Mouse (Mus musculus): ENCODE results near the gene Vps36. TPM values are rescaled to one million over a fixed set of nuclear protein-coding genes. Genes with fewer than 3 reads are reported as not detected.

Vps36 gene
- polyA plus RNA-seq, 1 experiment from 2014 or later, result 34.7 TPM

DNA sequence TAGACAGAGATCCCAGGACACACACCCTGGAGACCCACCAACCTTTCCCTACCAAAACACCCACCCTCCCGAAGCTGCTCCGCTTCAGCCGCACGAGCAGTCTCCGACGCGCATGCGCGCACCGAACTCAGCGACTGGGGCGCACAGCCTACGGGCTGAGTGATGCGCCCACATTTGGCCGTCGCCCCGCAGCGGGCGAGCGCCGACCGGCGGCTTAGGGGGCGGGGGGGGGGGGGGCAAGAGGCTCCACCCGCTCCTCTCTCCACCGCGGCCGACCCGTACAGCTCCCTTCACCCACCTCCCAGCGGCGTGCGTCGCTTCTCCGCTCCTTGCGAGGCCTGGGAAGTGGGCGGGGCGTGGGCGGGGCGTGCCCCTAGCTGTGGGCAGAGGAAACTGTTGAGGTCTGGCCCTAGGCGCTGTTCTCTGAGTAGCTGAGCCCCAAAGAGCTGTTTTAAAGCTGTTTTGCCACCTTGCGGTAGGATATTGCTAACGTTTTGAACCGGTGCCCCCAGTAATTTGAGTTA is 26.5 kb upstream of the Vps36 start, which contains the start of gene Nek3:
TSS of gene Nek3 (minus strand) at position 356 of the 524 bp plus-strand sequence.
- WGBS, result under 1% methylated on average over 30 of the region's 43 CpGs
- peak within 1 kb of the TSS; percentile 86 for H3K27ac ChIP-seq
- H3K4me1 ChIP-seq (replicated peaks), result peaks cover 11% of the 10 kb centered on the region

DNA sequence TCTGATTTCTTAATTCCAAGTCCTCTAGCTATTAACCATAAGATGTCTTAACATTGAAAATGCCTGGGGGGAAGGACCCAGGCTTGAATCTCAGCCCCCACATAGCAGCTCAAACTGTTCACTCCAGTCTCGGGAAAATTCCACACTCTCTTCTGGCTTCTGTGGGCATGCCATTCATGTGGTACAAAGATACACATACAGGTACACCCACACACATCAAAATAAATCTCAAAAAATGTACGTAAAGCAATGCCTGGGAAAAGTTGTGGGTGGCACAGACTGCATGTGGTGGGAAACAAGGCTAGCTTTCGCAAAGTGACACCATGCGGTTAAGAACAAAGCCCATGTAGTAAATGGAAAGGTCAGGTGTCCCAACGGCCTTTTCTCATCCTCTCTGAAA is 23.4 kb upstream of the Vps36 start:
- Histone ChIP-seq H3K4me2 (no peak overlapping the region), H3K36me3 (peaks cover 46% of the 10 kb centered on the region), H3K4me1 (replicated peaks) (peaks cover 11% of the 10 kb centered on the region), H3K27me3 (no peaks in the 10 kb centered on the region), H3K27ac (no peak overlapping the region), H3K4me3 (replicated peaks) (no peak overlapping the region), H3K9me3 (no peaks in the 10 kb centered on the region), H3K9ac (replicated peaks) (no peak overlapping the region)
- no peak for ATAC-seq (ENCODE audit: insufficient number of reproducible peaks, insufficient read depth, low FRiP score, low TSS enrichment, low read depth)
- 94% methylated on average over 5 of the region's 5 CpGs for WGBS

More for the DNA sequence above, 26.5 kb upstream of the Vps36 start, which contains the start of gene Nek3:
- H3K36me3 ChIP-seq, result peaks cover 32% of the 10 kb centered on the region
- H3K9ac ChIP-seq (replicated peaks), result peak within 1 kb of the TSS; percentile 66
- no peaks in the 10 kb centered on the region for H3K9me3 ChIP-seq
- peak within 1 kb of the TSS; percentile 57 for H3K4me2 ChIP-seq
- no peaks in the 10 kb centered on the region for H3K27me3 ChIP-seq
- ATAC-seq (ENCODE audit: insufficient number of reproducible peaks, insufficient read depth, low FRiP score, low TSS enrichment, low read depth), result peak; percentile 98
- peak within 1 kb of the TSS; percentile 58 for H3K4me3 ChIP-seq (replicated peaks)

DNA sequence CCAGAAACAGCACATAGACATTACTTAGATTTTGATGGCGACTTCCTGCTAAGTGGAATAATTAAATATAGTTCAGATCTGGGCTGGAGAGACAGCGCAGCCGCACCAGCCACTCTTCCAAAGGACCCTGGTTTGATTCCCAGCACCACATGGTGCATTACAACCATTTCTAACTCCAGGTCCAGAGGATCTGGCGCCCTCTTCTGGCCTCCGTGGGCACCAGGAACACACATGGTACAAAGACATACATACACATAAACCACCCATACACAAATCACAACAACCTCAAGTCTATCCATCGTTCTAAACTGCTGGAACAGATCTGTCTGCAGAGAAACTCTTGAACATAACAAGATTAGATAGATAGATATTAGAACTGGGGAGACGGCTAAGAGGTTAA is 16.6 kb upstream of the Vps36 start:
- 98% methylated on average over 7 of the region's 7 CpGs for WGBS
- Histone ChIP-seq H3K4me3 (replicated peaks) (no peak overlapping the region), H3K36me3 (peaks cover 58% of the 10 kb centered on the region), H3K27me3 (no peaks in the 10 kb centered on the region), H3K9ac (replicated peaks) (no peak overlapping the region), H3K27ac (no peak overlapping the region), H3K9me3 (peaks cover 6% of the 10 kb centered on the region; the same call in 1 of the 2 replicates), H3K4me1 (replicated peaks) (no peaks in the 10 kb centered on the region), H3K4me2 (no peak overlapping the region)
- ATAC-seq (ENCODE audit: insufficient number of reproducible peaks, insufficient read depth, low FRiP score, low TSS enrichment, low read depth), result no peak

DNA sequence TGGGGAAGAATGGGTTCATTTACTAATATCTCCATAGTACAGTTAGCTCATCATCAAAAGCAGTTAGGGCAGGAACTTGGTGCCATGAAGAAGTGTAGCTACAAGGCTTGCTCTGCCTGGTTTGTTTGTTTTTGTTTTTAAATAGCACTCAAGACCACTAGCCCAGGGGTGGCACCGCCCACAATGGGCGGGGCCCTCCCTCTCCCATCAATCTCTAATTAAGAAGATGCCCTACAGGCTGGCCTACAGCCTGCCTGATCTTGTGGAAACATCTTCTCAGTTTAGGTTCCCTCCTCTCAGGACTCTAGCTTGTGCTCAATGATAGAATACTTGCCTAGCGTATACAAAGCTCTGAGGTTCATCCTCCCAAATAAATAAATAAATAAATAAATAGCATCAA is 7.7 kb upstream of the Vps36 start:
- Histone ChIP-seq H3K4me2 (peak overlapping the region; percentile 69), H3K27me3 (no peaks in the 10 kb centered on the region), H3K4me1 (replicated peaks) (peaks cover 12% of the 10 kb centered on the region), H3K4me3 (replicated peaks) (peak overlapping the region; percentile 69), H3K9me3 (no peaks in the 10 kb centered on the region), H3K9ac (replicated peaks) (peak overlapping the region; percentile 71), H3K36me3 (no peaks in the 10 kb centered on the region), H3K27ac (0 out of 2 replicates have a peak overlapping the region, but pooled peaks have one; percentile 12)
- peak; percentile 53; the same call in 1 of the 2 replicates for ATAC-seq (ENCODE audit: insufficient number of reproducible peaks, insufficient read depth, low FRiP score, low TSS enrichment, low read depth)
- 2% methylated on average over 3 of the region's 3 CpGs for WGBS

DNA sequence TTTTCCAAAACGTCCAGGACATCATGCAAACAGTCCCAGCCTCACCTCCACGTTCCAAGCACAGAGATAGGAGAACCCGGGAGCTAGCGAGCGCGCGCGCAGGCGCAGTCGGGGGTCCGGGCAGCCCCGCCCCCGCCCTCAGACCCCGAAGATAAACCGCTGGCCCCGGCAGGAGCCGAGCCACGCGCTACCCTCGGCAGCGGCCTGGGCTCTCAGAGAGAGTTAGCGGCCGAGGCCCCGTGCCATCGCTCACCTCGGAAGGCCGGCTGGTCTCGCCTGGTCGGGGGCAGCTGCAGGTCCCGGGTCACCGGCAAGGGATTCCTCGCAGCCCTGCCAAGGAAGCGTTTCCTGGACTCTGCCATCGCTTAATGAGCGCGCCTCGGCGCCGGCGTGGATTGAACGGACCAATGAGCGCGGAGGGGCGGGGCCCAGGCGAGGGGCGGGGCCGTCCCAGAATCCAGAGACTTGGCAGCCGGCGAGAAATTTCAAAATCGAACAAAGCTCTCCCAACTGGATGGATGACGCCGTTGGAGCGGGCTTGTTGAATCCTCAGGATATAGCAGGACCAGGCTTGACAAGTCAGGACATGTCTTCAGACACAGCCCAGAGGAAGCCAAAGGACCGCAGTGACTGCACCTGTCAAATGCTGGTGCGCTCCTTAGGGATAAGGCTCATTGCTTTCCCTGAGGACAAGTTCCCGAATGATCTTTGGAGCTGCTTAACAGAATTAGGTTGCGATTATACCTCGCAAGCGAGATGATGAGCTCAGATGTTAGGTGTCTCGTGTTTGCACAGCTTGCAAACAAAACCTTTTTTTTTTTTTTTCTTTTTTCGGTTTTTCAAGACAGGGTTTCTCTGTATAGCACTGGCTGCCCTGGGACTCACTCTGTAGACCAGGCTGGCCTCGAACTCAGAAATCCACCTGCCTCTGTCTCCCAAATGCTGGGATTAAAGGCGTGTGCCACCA is 6.9 kb upstream of the Vps36 start, which contains the start of gene Ckap2:
TSS of gene Ckap2 (minus strand) at position 389 of the 967 bp plus-strand sequence.
- Histone ChIP-seq H3K27ac (peak within 1 kb of the TSS; percentile 87), H3K4me2 (peak within 1 kb of the TSS; percentile 69), H3K9me3 (no peaks in the 10 kb centered on the region), H3K4me3 (replicated peaks) (peak within 1 kb of the TSS; percentile 69), H3K27me3 (no peaks in the 10 kb centered on the region), H3K4me1 (replicated peaks) (peaks cover 12% of the 10 kb centered on the region), H3K9ac (replicated peaks) (peak within 1 kb of the TSS; percentile 71), H3K36me3 (no peaks in the 10 kb centered on the region)
- 3% methylated on average over 63 of the region's 63 CpGs for WGBS
- peak; percentile 95 for ATAC-seq (ENCODE audit: insufficient number of reproducible peaks, insufficient read depth, low FRiP score, low TSS enrichment, low read depth)

DNA sequence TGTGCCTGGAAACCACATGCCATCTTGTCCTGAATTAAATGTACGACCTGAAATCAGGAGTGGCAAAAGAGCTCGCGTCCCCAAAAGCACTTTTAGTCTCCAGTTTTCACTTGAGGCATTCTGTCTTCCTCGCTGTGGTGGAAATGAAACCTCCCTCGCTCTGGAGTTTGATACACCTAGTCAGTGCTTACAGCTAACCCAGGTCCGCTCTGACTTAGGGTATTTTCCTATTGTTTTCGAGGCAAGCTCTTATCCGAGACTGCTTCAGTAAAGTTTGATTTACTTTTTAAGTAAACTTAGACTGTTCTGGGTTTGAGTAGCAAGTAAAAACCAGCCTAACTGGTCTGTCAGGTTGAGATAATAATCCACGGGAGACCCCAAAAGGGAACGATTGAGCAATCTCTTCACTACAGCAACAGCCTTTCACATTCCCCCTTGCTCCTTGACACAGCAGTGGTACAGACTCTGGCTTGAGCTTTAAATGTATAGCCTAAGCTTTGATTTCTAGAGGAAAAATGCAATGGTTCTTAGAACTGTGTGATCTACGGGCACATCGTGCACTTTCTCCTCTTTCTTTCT is 912 bp downstream of the Vps36 start:
- ATAC-seq (ENCODE audit: insufficient number of reproducible peaks, insufficient read depth, low FRiP score, low TSS enrichment, low read depth), result peak; percentile 45; the same call in 1 of the 2 replicates
- no peaks in the 10 kb centered on the region for H3K9me3 ChIP-seq
- no peaks in the 10 kb centered on the region for H3K27me3 ChIP-seq
- WGBS, result 15% methylated on average over 12 of the region's 12 CpGs
- peaks cover 13% of the 10 kb centered on the region for H3K4me1 ChIP-seq (replicated peaks)
- H3K4me3 ChIP-seq (replicated peaks), result peak overlapping the region; percentile 76
- peak overlapping the region; percentile 89 for H3K9ac ChIP-seq (replicated peaks)
- peak overlapping the region; percentile 68 for H3K4me2 ChIP-seq
- peaks cover 9% of the 10 kb centered on the region; the same call in 1 of the 2 replicates for H3K36me3 ChIP-seq
- peak overlapping the region; percentile 99 for H3K27ac ChIP-seq

DNA sequence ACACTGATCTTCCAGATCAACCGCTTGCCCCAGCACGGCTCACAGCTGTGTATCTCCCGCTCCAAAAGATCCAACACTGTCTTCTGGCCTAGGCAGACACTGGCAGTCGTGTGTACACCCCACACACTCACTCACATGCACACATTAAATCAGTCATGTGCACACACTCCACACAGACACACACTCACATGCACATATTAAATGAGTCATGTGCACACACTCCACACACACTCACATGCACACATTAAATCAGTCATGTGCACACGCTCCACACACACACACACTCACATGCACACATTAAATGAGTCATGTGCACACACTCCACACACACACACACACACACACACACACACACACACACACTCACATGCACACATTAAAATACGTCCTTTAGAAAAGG is 5.3 kb downstream of the Vps36 start:
- 84% methylated on average over 6 of the region's 6 CpGs for WGBS

DNA sequence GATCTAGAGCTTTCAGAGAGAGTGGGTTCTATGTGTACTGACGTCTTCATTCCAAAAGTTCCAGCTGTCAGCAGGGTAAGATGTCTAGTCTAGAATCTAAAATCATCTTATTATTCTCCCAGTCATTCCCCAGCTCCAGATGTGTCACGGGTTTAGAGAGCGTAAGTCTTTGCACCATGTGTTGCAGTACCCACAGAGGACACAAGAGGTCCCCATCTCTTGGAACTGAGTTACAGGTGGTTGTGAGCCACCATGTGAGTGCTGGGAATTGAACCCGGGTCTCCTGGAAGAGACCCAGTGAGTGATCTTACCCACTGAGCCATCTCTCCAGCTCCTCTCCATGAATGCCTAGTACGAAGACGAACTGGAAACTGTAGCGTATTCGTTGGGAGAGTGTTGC is 6.9 kb downstream of the Vps36 start:
- Histone ChIP-seq H3K4me2 (no peak overlapping the region), H3K9ac (replicated peaks) (no peak overlapping the region), H3K27me3 (no peaks in the 10 kb centered on the region), H3K4me1 (replicated peaks) (peaks cover 4% of the 10 kb centered on the region), H3K36me3 (peaks cover 48% of the 10 kb centered on the region), H3K9me3 (0 out of 2 replicates have a peak, but pooled peaks cover 5% of the 10 kb centered on the region), H3K27ac (no peak overlapping the region), H3K4me3 (replicated peaks) (no peak overlapping the region)
- ATAC-seq (ENCODE audit: insufficient number of reproducible peaks, insufficient read depth, low FRiP score, low TSS enrichment, low read depth), result no peak
- 94% methylated on average over 8 of the region's 8 CpGs for WGBS

More for the DNA sequence above, 5.3 kb downstream of the Vps36 start:
- H3K27me3 ChIP-seq, result no peaks in the 10 kb centered on the region
- no peak overlapping the region for H3K4me3 ChIP-seq (replicated peaks)
- H3K9me3 ChIP-seq, result 0 out of 2 replicates have a peak, but pooled peaks cover 5% of the 10 kb centered on the region
- H3K9ac ChIP-seq (replicated peaks), result no peak overlapping the region
- ATAC-seq (ENCODE audit: insufficient number of reproducible peaks, insufficient read depth, low FRiP score, low TSS enrichment, low read depth), result no peak
- peaks cover 38% of the 10 kb centered on the region for H3K36me3 ChIP-seq
- no peak overlapping the region for H3K4me2 ChIP-seq
- H3K27ac ChIP-seq, result no peak overlapping the region
- peaks cover 13% of the 10 kb centered on the region for H3K4me1 ChIP-seq (replicated peaks)

DNA sequence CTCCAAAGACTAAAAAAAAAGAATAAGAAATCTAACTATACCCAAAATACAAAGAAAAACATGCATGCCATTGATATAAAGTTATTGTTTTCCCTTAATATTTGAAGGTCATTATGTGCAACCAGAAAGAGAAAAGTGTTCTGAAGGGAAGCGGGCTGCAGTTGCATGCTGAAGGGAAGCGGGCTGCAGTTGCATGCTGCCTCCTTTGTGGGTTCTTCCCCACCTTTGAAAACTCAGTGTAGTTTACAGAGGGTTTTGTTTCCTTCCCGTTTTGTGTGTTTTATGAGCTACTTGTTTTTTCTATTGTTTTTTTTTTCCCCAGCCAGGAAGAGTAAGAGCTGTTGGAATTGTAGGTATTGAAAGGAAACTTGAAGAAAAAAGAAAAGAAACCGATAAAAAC is 14.9 kb downstream of the Vps36 start:
- no peaks in the 10 kb centered on the region for H3K9me3 ChIP-seq
- H3K27me3 ChIP-seq, result no peaks in the 10 kb centered on the region
- H3K4me2 ChIP-seq, result no peak overlapping the region
- WGBS, result 90% methylated on average over 4 of the region's 4 CpGs
- H3K27ac ChIP-seq, result no peak overlapping the region
- ATAC-seq (ENCODE audit: insufficient number of reproducible peaks, insufficient read depth, low FRiP score, low TSS enrichment, low read depth), result no peak
- no peak overlapping the region for H3K4me3 ChIP-seq (replicated peaks)
- peaks cover 64% of the 10 kb centered on the region for H3K36me3 ChIP-seq
- H3K9ac ChIP-seq (replicated peaks), result no peak overlapping the region
- H3K4me1 ChIP-seq (replicated peaks), result no peaks in the 10 kb centered on the region

DNA sequence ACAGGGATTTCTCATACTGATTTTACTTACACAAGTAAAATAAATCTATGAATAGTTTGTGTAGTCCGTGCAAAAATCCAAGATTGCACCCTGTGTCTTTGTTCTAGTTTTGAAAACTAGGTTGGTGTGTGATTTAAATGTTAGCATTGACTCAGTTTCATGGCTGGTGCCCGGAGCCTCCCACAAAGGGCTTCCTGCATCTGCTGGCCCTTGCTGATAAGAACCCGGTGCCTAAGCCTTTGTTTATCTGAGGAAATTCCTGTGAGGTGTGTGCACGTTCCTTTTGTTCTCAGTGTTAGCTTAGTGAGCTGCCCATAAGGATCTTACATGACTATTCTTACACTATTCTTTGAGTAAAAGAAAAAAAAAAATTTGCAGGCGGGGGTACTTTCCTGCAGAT is 16.4 kb downstream of the Vps36 start:
- H3K27me3 ChIP-seq, result no peaks in the 10 kb centered on the region
- H3K27ac ChIP-seq, result no peak overlapping the region
- ATAC-seq (ENCODE audit: insufficient number of reproducible peaks, insufficient read depth, low FRiP score, low TSS enrichment, low read depth), result no peak
- no peak overlapping the region for H3K4me2 ChIP-seq
- no peaks in the 10 kb centered on the region for H3K9me3 ChIP-seq
- H3K4me3 ChIP-seq (replicated peaks), result no peak overlapping the region
- WGBS, result 61% methylated on average over 5 of the region's 5 CpGs
- peaks cover 64% of the 10 kb centered on the region for H3K36me3 ChIP-seq
- H3K4me1 ChIP-seq (replicated peaks), result no peaks in the 10 kb centered on the region
- no peak overlapping the region for H3K9ac ChIP-seq (replicated peaks)

DNA sequence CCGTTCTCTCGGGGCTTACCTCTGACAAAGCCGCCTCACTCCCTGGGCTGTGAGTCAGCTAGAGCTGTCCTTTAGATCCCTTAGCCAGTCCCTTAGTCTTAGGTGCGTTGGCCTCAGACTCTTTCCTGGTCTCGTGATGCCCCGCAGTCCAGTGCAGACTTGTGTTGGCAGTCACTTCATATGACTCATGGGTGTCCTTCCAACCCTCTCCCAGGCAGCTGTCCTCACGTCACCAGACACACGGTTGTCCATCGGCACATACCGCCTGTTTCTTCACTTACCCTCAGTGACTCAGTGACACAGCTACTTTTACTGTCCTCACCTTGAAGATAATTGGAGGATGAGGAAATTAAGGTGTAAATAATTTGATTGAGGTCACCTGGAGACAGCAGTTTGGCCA is 22.2 kb downstream of the Vps36 start:
- no peak overlapping the region for H3K4me2 ChIP-seq
- H3K4me1 ChIP-seq (replicated peaks), result no peaks in the 10 kb centered on the region
- H3K9me3 ChIP-seq, result no peaks in the 10 kb centered on the region
- no peak overlapping the region for H3K27ac ChIP-seq
- peaks cover 83% of the 10 kb centered on the region for H3K36me3 ChIP-seq
- no peaks in the 10 kb centered on the region for H3K27me3 ChIP-seq
- 96% methylated on average over 10 of the region's 10 CpGs for WGBS
- H3K4me3 ChIP-seq (replicated peaks), result no peak overlapping the region
- no peak for ATAC-seq (ENCODE audit: insufficient number of reproducible peaks, insufficient read depth, low FRiP score, low TSS enrichment, low read depth)
- no peak overlapping the region for H3K9ac ChIP-seq (replicated peaks)

Data from limb, embryonic 12.5 days (tissue).